ENCODE assay signal across 20 mouse cellular contexts in genomic region chr5:131496517-131497216, GRCm38 (mm10).
A peak's percentile ranks its signal among the peaks of the same experiment; 100 is the strongest.
DNase-seq lines count a peak whose midpoint lies in the region; ATAC-seq and TF ChIP-seq lines count a peak whose summit lies in the region.
"Had no signal": no experiment of that assay in that cellular context is flagged by ENCODE, and none has a peak within 500 bp of the region (broad histone marks: within the 10 kb centered on the region; RNA-seq: fewer than 3 reads in every experiment).

No protein-coding gene starts in this region.

- 93% methylated on average over 10 of the region's 10 CpGs for WGBS in forebrain, embryonic 13.5 days
- 91% methylated on average over 10 of the region's 10 CpGs for WGBS in forebrain, embryonic 15.5 days
- 86% methylated on average over 9 of the region's 10 CpGs for WGBS in kidney, embryonic 16.5 days
- WGBS in intestine, embryonic 15.5 days = 91% methylated on average over 9 of the region's 10 CpGs

- intact Hi-C loops in gastrocnemius, postnatal 14 days (cut with DNase I; ENCODE audit: low total_unique reads) = no loop called here
- intact Hi-C loops in left cerebral cortex, postnatal 10 days (cut with DNase I) = no loop called here

- H3K4me3 ChIP-seq in forebrain, embryonic 13.5 days = no peak overlapping the region
- H3K4me3 ChIP-seq in forebrain, embryonic 15.5 days = no peak overlapping the region
- H3K4me3 ChIP-seq in kidney, embryonic 16.5 days (ENCODE audit: low read length) = no peak overlapping the region
- peak overlapping the region; percentile 66 for H3K4me3 ChIP-seq in E14TG2a.4 (replicated peaks; ENCODE audit: low read length)
- H3K4me3 ChIP-seq in intestine, embryonic 15.5 days (replicated peaks) = no peak overlapping the region
- H3K4me3 ChIP-seq: embryonic facial prominence, embryonic 15.5 days; forebrain, embryonic 10.5 days; kidney, embryonic 15.5 days had no signal

- TF ChIP-seq CTCF in E14TG2a.4 (conservative IDR thresholded peaks at IDR 0.05; ENCODE audit: low read length) = no peak

- H3K4me1 ChIP-seq in forebrain, embryonic 13.5 days = peaks cover 33% of the 10 kb centered on the region
- peaks cover 14% of the 10 kb centered on the region; the same call in 1 of the 2 replicates for H3K4me1 ChIP-seq in forebrain, embryonic 15.5 days
- H3K4me1 ChIP-seq in kidney, embryonic 16.5 days (ENCODE audit: insufficient read depth, low read length) = 0 out of 2 replicates have a peak, but pooled peaks cover 5% of the 10 kb centered on the region
- peaks cover 66% of the 10 kb centered on the region for H3K4me1 ChIP-seq in E14TG2a.4 (replicated peaks; ENCODE audit: low read depth, low read length)
- 0 out of 2 replicates have a peak, but pooled peaks cover 3% of the 10 kb centered on the region for H3K4me1 ChIP-seq in intestine, embryonic 15.5 days (replicated peaks)

- H3K27ac ChIP-seq in forebrain, embryonic 13.5 days = no peak overlapping the region
- no peak overlapping the region for H3K27ac ChIP-seq in forebrain, embryonic 15.5 days (replicated peaks)
- H3K27ac ChIP-seq in kidney, embryonic 16.5 days (ENCODE audit: low read length) = no peak overlapping the region
- H3K27ac ChIP-seq in intestine, embryonic 15.5 days = no peak overlapping the region
- H3K27ac ChIP-seq: embryonic facial prominence, embryonic 15.5 days; forebrain, embryonic 10.5 days; kidney, embryonic 15.5 days had no signal

- H3K36me3 ChIP-seq in forebrain, embryonic 13.5 days (ENCODE audit: poor library complexity, severe bottlenecking) = peaks cover 17% of the 10 kb centered on the region
- no peaks in the 10 kb centered on the region for H3K36me3 ChIP-seq in forebrain, embryonic 15.5 days
- H3K36me3 ChIP-seq in kidney, embryonic 16.5 days (ENCODE audit: insufficient read depth, low read length) = 0 out of 2 replicates have a peak, but pooled peaks cover 2% of the 10 kb centered on the region
- no peaks in the 10 kb centered on the region for H3K36me3 ChIP-seq in E14TG2a.4 (ENCODE audit: insufficient read depth, low read length)
- no peaks in the 10 kb centered on the region for H3K36me3 ChIP-seq in intestine, embryonic 15.5 days
- H3K36me3 ChIP-seq: kidney, embryonic 15.5 days had no signal

- H3K9me3 ChIP-seq in forebrain, embryonic 13.5 days (replicated peaks) = no peaks in the 10 kb centered on the region
- H3K9me3 ChIP-seq in forebrain, embryonic 15.5 days = no peaks in the 10 kb centered on the region
- H3K9me3 ChIP-seq in kidney, embryonic 16.5 days (ENCODE audit: low read length) = no peaks in the 10 kb centered on the region
- peaks cover 9% of the 10 kb centered on the region for H3K9me3 ChIP-seq in E14TG2a.4 (ENCODE audit: low read length)
- H3K9me3 ChIP-seq in intestine, embryonic 15.5 days = no peaks in the 10 kb centered on the region
- H3K9me3 ChIP-seq: embryonic facial prominence, embryonic 15.5 days; kidney, embryonic 15.5 days had no signal

- H3K4me2 ChIP-seq in forebrain, embryonic 13.5 days = no peak overlapping the region
- no peak overlapping the region for H3K4me2 ChIP-seq in forebrain, embryonic 15.5 days (replicated peaks)
- H3K4me2 ChIP-seq in kidney, embryonic 16.5 days (replicated peaks; ENCODE audit: low read depth, low read length) = no peak overlapping the region
- no peak overlapping the region for H3K4me2 ChIP-seq in intestine, embryonic 15.5 days (replicated peaks)
- H3K4me2 ChIP-seq: embryonic facial prominence, embryonic 15.5 days; kidney, embryonic 15.5 days had no signal

- ATAC-seq in forebrain, embryonic 13.5 days = peak; percentile 53; the same call in 1 of the 2 replicates
- no peak for ATAC-seq in forebrain, embryonic 15.5 days (replicated peaks)
- peak; percentile 42; the same call in 1 of the 2 replicates for ATAC-seq in kidney, embryonic 16.5 days (ENCODE audit: low FRiP score, low TSS enrichment)
- ATAC-seq in intestine, embryonic 15.5 days = peak; percentile 63

- DNase-seq in kidney, adult 18-20 months = no peak
- DNase-seq in gastrocnemius, postnatal 14 days = no peak
- no peak for DNase-seq in left cerebral cortex, postnatal 10 days (ENCODE audit: extremely low spot score in 1 of 2, low spot score in 2 of 2)
- DNase-seq: adrenal gland, postnatal 14 days; cerebellum, adult 11-12 months; cerebellum, postnatal 25 days; gastrocnemius, postnatal 36 days; layer of hippocampus, postnatal 36 days; left cerebral cortex, postnatal 4 days; lung, adult 18-20 months; thymus, postnatal 36 days had no signal

- H3K27me3 ChIP-seq in forebrain, embryonic 13.5 days = no peaks in the 10 kb centered on the region
- no peaks in the 10 kb centered on the region for H3K27me3 ChIP-seq in forebrain, embryonic 15.5 days
- H3K27me3 ChIP-seq in kidney, embryonic 16.5 days (ENCODE audit: insufficient read depth, low read length) = no peaks in the 10 kb centered on the region
- no peaks in the 10 kb centered on the region for H3K27me3 ChIP-seq in E14TG2a.4 (ENCODE audit: insufficient read depth, low read length)
- no peaks in the 10 kb centered on the region for H3K27me3 ChIP-seq in intestine, embryonic 15.5 days (replicated peaks)
- H3K27me3 ChIP-seq: CH12.LX; embryonic facial prominence, embryonic 15.5 days; kidney, embryonic 15.5 days had no signal

- no peak overlapping the region for H3K9ac ChIP-seq in forebrain, embryonic 13.5 days
- H3K9ac ChIP-seq in forebrain, embryonic 15.5 days (replicated peaks) = no peak overlapping the region
- no peak overlapping the region for H3K9ac ChIP-seq in kidney, embryonic 16.5 days (replicated peaks; ENCODE audit: low read length)
- no peak overlapping the region for H3K9ac ChIP-seq in intestine, embryonic 15.5 days
- H3K9ac ChIP-seq: embryonic facial prominence, embryonic 15.5 days; kidney, embryonic 15.5 days had no signal
